Mouse (Mus musculus): ENCODE data around the gene Smn1. TPM values are rescaled to one million over a fixed set of nuclear protein-coding genes. Genes with fewer than 3 reads are reported as not detected.

Gene Smn1
- 52.3 and 56.8 TPM in 2 replicates for polyA plus RNA-seq (2014; fragmentation: Nextera tagmentation; extraction: Ambion mirVana)

DNA sequence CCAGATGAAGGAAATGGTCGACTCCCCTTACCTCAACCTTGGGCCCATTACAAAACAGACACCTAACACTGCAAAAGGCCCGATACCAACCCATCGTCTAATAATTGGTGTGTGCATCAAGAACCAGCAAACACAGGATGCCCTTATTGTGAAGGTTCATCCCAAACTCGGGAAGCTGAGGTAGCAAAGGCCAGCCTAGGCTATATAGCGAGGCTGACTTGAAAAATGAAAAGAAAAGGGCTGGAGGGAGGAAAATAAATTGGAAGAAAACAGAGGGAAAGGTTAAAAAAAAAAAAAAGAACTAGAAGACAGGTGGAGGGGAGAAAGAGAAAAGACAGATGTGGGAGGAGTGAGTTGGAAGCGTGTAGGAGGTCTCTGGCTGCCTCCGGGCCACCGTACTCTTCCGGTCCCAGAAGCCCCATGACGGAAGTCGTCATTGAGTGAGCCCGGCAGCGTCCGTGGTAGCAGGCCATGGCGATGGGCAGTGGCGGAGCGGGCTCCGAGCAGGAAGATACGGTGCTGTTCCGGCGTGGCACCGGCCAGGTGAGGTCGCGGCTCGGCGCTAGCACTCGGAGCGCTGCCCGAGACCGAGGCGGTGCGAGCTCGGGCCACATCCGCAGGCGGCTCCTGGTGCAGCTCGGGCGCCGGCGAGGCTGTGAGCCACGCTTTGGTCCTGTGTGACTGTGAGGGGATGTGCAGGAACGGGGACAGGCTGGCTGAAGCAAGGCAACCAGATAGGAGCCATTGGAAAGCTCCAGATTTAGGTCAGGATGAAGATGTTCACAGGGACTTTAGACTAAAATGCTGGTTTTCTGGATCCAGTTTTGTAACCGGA, at the start of gene Smn1:
Gene Smn1 (plus strand): TSS at position 430 of the 835 bp plus-strand sequence.
- peaks cover 8% of the 10 kb centered on the region; the same call in 1 of the 2 replicates for H3K4me1 ChIP-seq (ENCODE audit: control insufficient read depth, insufficient read depth, low read length)
- peak; percentile 95 for ATAC-seq (ENCODE audit: insufficient number of reproducible peaks, insufficient read depth, low FRiP score, low read depth)
- H3K36me3 ChIP-seq (ENCODE audit: control insufficient read depth, insufficient read depth, low read length), result peaks cover 16% of the 10 kb centered on the region
- peak within 1 kb of the TSS; percentile 82 for H3K4me2 ChIP-seq (replicated peaks; ENCODE audit: low read depth, low read length)
- H3K9ac ChIP-seq (replicated peaks; ENCODE audit: low read depth, low read length), result peak within 1 kb of the TSS; percentile 63
- no peak within 1 kb of the TSS for H3K27ac ChIP-seq (ENCODE audit: low read length)
- no peaks in the 10 kb centered on the region for H3K9me3 ChIP-seq (ENCODE audit: control insufficient read depth, low read depth, low read length)
- H3K4me3 ChIP-seq (ENCODE audit: low read depth, low read length), result peak within 1 kb of the TSS; percentile 93
- 4% methylated on average over 42 of the region's 42 CpGs for WGBS
- H3K27me3 ChIP-seq (ENCODE audit: control insufficient read depth, insufficient read depth, low read length), result no peaks in the 10 kb centered on the region

GRCm38 (mm10) chr13:100098808-100099207, 25.8 kb upstream of the Smn1 start:
- Histone ChIP-seq H3K9me3 (ENCODE audit: control insufficient read depth, low read depth, low read length) (no peaks in the 10 kb centered on the region), H3K27me3 (ENCODE audit: control insufficient read depth, insufficient read depth, low read length) (no peaks in the 10 kb centered on the region), H3K27ac (ENCODE audit: low read length) (no peak overlapping the region), H3K36me3 (ENCODE audit: control insufficient read depth, insufficient read depth, low read length) (peaks cover 25% of the 10 kb centered on the region), H3K4me2 (replicated peaks; ENCODE audit: low read depth, low read length) (no peak overlapping the region), H3K4me1 (ENCODE audit: control insufficient read depth, insufficient read depth, low read length) (peaks cover 9% of the 10 kb centered on the region; the same call in 1 of the 2 replicates), H3K4me3 (ENCODE audit: low read depth, low read length) (no peak overlapping the region), H3K9ac (replicated peaks; ENCODE audit: low read depth, low read length) (no peak overlapping the region)
- no peak for ATAC-seq (ENCODE audit: insufficient number of reproducible peaks, insufficient read depth, low FRiP score, low read depth)
- 94% methylated on average over 6 of the region's 6 CpGs for whole genome bisulfite sequencing

DNA sequence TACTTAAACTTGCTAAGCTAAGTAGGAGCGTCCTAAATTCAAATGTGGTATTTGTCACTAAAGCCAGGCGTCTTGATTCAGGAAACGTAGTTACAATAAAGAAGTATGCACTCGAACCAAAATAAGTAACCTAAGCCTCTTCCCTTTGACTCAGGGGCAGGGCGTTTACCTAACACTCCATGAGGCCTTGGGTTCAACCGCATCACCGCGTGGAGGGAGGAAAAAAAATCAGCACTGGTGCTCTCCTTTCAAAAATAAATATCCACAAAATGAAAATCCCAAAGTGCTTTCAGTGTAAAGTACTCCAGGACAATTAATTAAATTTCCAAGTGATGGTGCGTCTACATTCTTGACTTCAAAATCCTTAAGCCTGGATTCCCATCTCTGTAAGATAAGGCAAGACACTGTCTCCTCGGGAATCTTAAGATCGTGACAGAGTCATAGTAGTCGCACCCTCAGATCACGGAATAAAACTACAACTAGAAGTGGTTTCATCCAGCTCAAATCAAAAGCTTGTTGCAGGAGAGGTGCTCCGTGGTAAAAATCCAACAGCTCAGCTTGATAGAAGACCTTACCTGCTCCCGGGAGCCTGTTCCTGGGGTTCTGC, 21.5 kb upstream of the Smn1 start:
- no peaks in the 10 kb centered on the region for H3K9me3 ChIP-seq (ENCODE audit: control insufficient read depth, low read depth, low read length)
- H3K27ac ChIP-seq (ENCODE audit: low read length), result peak overlapping the region; percentile 77; the same call in 1 of the 2 replicates
- peak overlapping the region; percentile 96 for H3K4me3 ChIP-seq (ENCODE audit: low read depth, low read length)
- ATAC-seq (ENCODE audit: insufficient number of reproducible peaks, insufficient read depth, low FRiP score, low read depth), result no peak
- H3K4me1 ChIP-seq (ENCODE audit: control insufficient read depth, insufficient read depth, low read length), result peaks cover 13% of the 10 kb centered on the region; the same call in 1 of the 2 replicates
- no peaks in the 10 kb centered on the region for H3K27me3 ChIP-seq (ENCODE audit: control insufficient read depth, insufficient read depth, low read length)
- H3K4me2 ChIP-seq (replicated peaks; ENCODE audit: low read depth, low read length), result peak overlapping the region; percentile 80
- peak overlapping the region; percentile 90 for H3K9ac ChIP-seq (replicated peaks; ENCODE audit: low read depth, low read length)
- no peaks in the 10 kb centered on the region for H3K36me3 ChIP-seq (ENCODE audit: control insufficient read depth, insufficient read depth, low read length)
- 5% methylated on average over 15 of the region's 15 CpGs for WGBS

DNA sequence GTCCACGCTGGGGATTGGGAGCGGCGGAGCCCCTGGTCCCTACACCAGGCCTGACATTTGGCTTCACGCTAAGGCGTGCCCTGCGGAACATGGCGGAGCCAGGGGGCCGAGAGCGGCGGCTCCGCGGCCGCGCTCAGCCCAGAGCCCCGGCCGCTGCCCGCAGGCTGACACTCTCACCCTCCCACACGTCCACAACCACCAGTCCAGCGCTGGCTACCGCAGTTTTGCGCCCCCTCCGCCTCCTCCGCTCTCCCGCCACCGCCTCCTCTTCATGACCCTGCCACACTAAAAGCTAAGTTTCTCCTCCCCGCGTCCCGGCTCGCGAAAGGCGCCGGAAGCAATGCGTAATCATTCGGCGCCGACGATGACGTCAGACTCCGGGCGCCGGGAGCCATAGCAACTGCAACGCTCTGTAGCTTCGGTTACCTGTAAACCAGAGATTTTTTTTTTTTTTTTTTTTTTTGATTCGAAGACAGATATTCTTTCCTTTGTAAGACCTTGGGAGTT, 20.9 kb upstream of the Smn1 start, which contains the start of gene Bdp1:
Gene Bdp1 (minus strand): TSS at position 323 of the 507 bp plus-strand sequence.
- Histone ChIP-seq H3K4me1 (ENCODE audit: control insufficient read depth, insufficient read depth, low read length) (peaks cover 16% of the 10 kb centered on the region; the same call in 1 of the 2 replicates), H3K9me3 (ENCODE audit: control insufficient read depth, low read depth, low read length) (no peaks in the 10 kb centered on the region), H3K27me3 (ENCODE audit: control insufficient read depth, insufficient read depth, low read length) (no peaks in the 10 kb centered on the region), H3K4me2 (replicated peaks; ENCODE audit: low read depth, low read length) (peak within 1 kb of the TSS; percentile 80), H3K27ac (ENCODE audit: low read length) (peak within 1 kb of the TSS; percentile 77; the same call in 1 of the 2 replicates), H3K9ac (replicated peaks; ENCODE audit: low read depth, low read length) (peak within 1 kb of the TSS; percentile 90), H3K4me3 (ENCODE audit: low read depth, low read length) (peak within 1 kb of the TSS; percentile 96), H3K36me3 (ENCODE audit: control insufficient read depth, insufficient read depth, low read length) (no peaks in the 10 kb centered on the region)
- under 1% methylated on average over 44 of the region's 44 CpGs for WGBS
- ATAC-seq (ENCODE audit: insufficient number of reproducible peaks, insufficient read depth, low FRiP score, low read depth), result peak; percentile 82

DNA sequence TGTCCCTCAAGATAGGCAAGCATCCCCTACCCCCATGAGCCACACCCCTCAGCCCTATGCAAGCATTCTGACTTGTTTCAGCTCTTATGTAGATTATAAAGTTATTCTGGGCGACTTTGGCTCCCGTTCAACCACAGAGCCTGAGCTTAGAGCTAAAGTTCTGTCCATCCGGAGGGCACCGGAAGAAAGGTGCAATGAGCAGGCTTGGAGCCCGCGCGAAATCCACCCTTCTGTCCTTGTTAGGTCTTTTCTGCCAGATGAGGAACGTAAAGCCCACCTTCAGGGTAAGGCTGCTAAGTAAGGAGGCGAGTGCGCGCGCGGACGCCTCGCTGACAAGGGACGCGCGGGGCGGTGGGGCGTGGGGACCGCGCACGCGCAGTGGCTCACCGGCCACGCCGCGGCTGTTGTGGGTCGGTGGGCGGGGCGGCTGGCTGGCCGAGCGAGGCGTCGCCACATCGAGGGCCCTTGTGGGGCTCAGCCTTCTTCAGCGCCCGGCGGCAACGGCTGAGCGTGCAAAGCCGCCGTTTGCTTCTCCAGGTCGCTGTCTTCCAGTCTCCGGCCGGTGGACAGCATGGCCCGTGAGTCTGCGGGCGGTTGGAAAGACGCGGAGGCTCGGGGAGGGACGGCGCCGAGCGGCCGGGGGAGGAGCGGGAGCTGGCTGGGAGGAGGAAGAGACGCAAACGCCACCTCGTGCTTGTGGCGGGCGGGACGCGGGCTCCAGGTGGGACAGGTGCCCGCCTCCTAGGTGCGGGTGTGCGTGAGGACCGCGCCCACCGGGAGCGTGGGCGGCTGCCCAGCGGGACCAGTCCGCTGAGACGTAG, 16.8 kb upstream of the Smn1 start, which contains the start of gene Serf1:
Gene Serf1 (plus strand): TSS at position 361 of the 821 bp plus-strand sequence.
- Histone ChIP-seq H3K4me3 (ENCODE audit: low read depth, low read length) (peak within 1 kb of the TSS; percentile 66), H3K36me3 (ENCODE audit: control insufficient read depth, insufficient read depth, low read length) (no peaks in the 10 kb centered on the region), H3K4me1 (ENCODE audit: control insufficient read depth, insufficient read depth, low read length) (peaks cover 14% of the 10 kb centered on the region; the same call in 1 of the 2 replicates), H3K4me2 (replicated peaks; ENCODE audit: low read depth, low read length) (peak within 1 kb of the TSS; percentile 83), H3K9me3 (ENCODE audit: control insufficient read depth, low read depth, low read length) (no peaks in the 10 kb centered on the region), H3K9ac (replicated peaks; ENCODE audit: low read depth, low read length) (peak within 1 kb of the TSS; percentile 63), H3K27ac (ENCODE audit: low read length) (peak within 1 kb of the TSS; percentile 55; the same call in 1 of the 2 replicates), H3K27me3 (ENCODE audit: control insufficient read depth, insufficient read depth, low read length) (no peaks in the 10 kb centered on the region)
- peak; percentile 66 for ATAC-seq (ENCODE audit: insufficient number of reproducible peaks, insufficient read depth, low FRiP score, low read depth)
- under 1% methylated on average over 74 of the region's 76 CpGs for WGBS

DNA sequence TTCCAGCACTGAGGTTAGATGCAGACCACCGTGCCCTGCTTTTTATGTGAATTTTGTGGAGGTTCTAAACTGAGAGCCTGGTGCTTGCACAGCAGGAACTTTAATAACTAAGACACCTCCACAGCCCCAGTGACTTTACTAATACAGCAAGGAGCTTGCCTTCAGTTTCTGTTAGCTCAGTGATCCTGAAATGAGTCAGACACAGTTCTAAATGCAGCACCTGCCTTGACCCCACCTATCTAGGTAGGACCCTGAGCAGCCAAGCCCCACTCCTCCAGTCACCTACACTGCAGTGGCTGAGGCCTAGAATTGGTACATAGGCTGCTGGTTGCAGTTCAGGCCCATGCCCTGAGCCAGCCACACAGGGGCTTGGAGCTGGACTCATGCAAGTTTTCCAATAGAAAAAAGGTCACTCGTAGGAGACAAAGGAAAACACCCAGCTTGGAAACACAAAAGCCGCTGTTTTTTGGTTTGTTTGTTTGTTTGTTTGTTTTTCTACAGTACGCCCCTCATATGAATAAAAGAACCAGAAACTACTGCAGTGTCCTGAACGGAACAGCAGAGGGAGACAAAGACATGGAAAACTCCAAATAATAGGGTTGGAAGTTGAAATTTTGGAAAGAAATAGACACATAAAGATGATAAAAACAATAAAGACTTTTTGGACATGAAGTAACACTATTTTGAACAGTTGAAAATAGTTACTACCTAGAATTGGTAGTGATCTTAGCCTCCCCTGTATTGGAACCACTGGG, 12.3 kb upstream of the Smn1 start:
- Histone ChIP-seq H3K9me3 (ENCODE audit: control insufficient read depth, low read depth, low read length) (no peaks in the 10 kb centered on the region), H3K4me3 (ENCODE audit: low read depth, low read length) (no peak overlapping the region), H3K4me2 (replicated peaks; ENCODE audit: low read depth, low read length) (no peak overlapping the region), H3K27ac (ENCODE audit: low read length) (no peak overlapping the region), H3K27me3 (ENCODE audit: control insufficient read depth, insufficient read depth, low read length) (no peaks in the 10 kb centered on the region), H3K4me1 (ENCODE audit: control insufficient read depth, insufficient read depth, low read length) (peaks cover 9% of the 10 kb centered on the region; the same call in 1 of the 2 replicates), H3K9ac (replicated peaks; ENCODE audit: low read depth, low read length) (no peak overlapping the region), H3K36me3 (ENCODE audit: control insufficient read depth, insufficient read depth, low read length) (no peaks in the 10 kb centered on the region; the same call in 1 of the 2 replicates)
- 44% methylated on average over 5 of the region's 5 CpGs for WGBS
- ATAC-seq (ENCODE audit: insufficient number of reproducible peaks, insufficient read depth, low FRiP score, low read depth), result no peak

DNA sequence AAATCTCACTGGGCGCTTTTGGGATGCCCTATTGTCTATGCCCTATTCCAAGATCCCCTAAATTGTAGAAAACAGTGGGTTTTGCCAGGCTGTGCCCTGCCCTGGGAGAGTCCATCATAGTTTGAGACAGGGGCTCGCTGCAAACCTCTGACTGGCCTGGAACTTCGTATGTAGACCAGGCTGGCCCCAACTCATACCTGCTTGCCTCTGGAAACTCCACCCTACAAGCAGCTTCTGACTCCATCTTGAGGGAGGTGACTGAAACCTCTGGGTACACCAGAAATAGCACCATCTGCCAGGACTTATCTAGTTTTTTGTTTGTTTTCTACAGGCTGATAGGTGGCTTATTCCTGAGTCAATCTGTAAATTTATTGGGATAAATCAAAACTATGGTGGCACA, 682 bp upstream of the Smn1 start:
- Histone ChIP-seq H3K36me3 (ENCODE audit: control insufficient read depth, insufficient read depth, low read length) (peaks cover 15% of the 10 kb centered on the region), H3K9ac (replicated peaks; ENCODE audit: low read depth, low read length) (no peak overlapping the region), H3K27ac (ENCODE audit: low read length) (no peak overlapping the region), H3K9me3 (ENCODE audit: control insufficient read depth, low read depth, low read length) (no peaks in the 10 kb centered on the region), H3K27me3 (ENCODE audit: control insufficient read depth, insufficient read depth, low read length) (no peaks in the 10 kb centered on the region), H3K4me1 (ENCODE audit: control insufficient read depth, insufficient read depth, low read length) (peaks cover 8% of the 10 kb centered on the region; the same call in 1 of the 2 replicates), H3K4me3 (ENCODE audit: low read depth, low read length) (peak overlapping the region; percentile 93), H3K4me2 (replicated peaks; ENCODE audit: low read depth, low read length) (peak overlapping the region; percentile 82)
- 0 out of 2 replicates have a peak, but pooled peaks have one; percentile 10 for ATAC-seq (ENCODE audit: insufficient number of reproducible peaks, insufficient read depth, low FRiP score, low read depth)
- 84% methylated on average over 3 of the region's 3 CpGs for WGBS

Data from stomach, embryonic 14.5 days (tissue).